Mouse (Mus musculus) bone marrow, adult 2 months (tissue): ENCODE measurements around the gene Wdr54.

ENCODE experiments used
- CTCF ChIP-seq: fragments of 200-500 bp; IDR thresholded peaks from 2 replicates; pipeline ENCODE4 v1.5.1; 2011; ENCODE audit warnings: low read length, control low read depth; ENCODE audit not compliant: control insufficient read depth, insufficient read depth
- POLR2A ChIP-seq: fragments of 200-500 bp; IDR thresholded peaks from 2 replicates; pipeline ENCODE4 v1.6.1; 2011; ENCODE audit warnings: low read depth, mild to moderate bottlenecking, control low read depth, low read length, borderline replicate concordance; ENCODE audit not compliant: control insufficient read depth

DNA sequence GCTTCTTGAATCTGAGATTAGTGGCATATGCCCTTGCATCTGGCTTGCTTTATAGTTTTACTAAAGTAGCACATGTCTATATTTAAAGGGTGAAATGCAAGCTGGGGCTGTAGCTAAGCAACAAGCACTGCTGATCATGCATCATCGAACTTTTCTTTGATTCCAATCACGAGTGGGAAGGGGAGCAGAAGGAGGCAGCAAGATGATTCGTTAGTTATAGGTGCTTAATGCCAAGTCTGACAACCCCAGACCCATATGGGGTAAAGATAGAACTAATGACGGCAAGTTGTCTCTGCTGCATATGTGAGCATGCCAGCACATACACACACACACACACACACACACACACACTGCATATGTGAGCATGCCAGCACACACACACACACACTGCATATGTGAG lies 52.0 kb downstream of the Wdr54 start:
- TF ChIP-seq CTCF (no peak), POLR2A (no peak)
